In genomic region chr13:21407341-21407740, GRCm38 (mm10) we compare ENCODE assay signal across 8 mouse cellular contexts. TPM values are rescaled to one million over a fixed set of nuclear protein-coding genes. Genes with fewer than 3 reads are reported as not detected.
DNase-seq lines count a peak whose midpoint lies in the region; ATAC-seq lines count a peak whose summit lies in the region.

No protein-coding gene starts in this region.

- H3K4me3 ChIP-seq in liver, embryonic 11.5 days (ENCODE audit: low read depth, low read length), result no peak overlapping the region; the same call in 1 of the 2 replicates
- peak overlapping the region; percentile 65; the same call in 1 of the 2 replicates for H3K4me3 ChIP-seq in heart, embryonic 13.5 days
- 0 out of 2 replicates have a peak overlapping the region, but pooled peaks have one; percentile 49 for H3K4me3 ChIP-seq in midbrain, embryonic 15.5 days

- no peaks in the 10 kb centered on the region for H3K27me3 ChIP-seq in liver, embryonic 11.5 days (replicated peaks; ENCODE audit: control insufficient read depth, insufficient read depth, low read length)
- H3K27me3 ChIP-seq in heart, embryonic 13.5 days (replicated peaks), result no peaks in the 10 kb centered on the region
- peaks cover 3% of the 10 kb centered on the region; the same call in 1 of the 2 replicates for H3K27me3 ChIP-seq in midbrain, embryonic 15.5 days (replicated peaks)

- WGBS in liver, embryonic 11.5 days, result 81% methylated on average over 11 of the region's 11 CpGs
- 71% methylated on average over 11 of the region's 11 CpGs for WGBS in heart, embryonic 13.5 days
- WGBS in midbrain, embryonic 15.5 days, result 81% methylated on average over 11 of the region's 11 CpGs

- no peak for ATAC-seq in liver, embryonic 11.5 days (replicated peaks; ENCODE audit: low FRiP score)
- ATAC-seq in heart, embryonic 13.5 days (ENCODE audit: extremely low read depth, insufficient number of reproducible peaks, low FRiP score, low TSS enrichment), result no peak
- ATAC-seq in midbrain, embryonic 15.5 days (replicated peaks), result no peak

- peak overlapping the region; percentile 55 for H3K9ac ChIP-seq in liver, embryonic 11.5 days (ENCODE audit: low read depth, low read length)
- peak overlapping the region; percentile 87; the same call in 1 of the 2 replicates for H3K9ac ChIP-seq in heart, embryonic 13.5 days
- H3K9ac ChIP-seq in midbrain, embryonic 15.5 days, result no peak overlapping the region

- H3K4me2 ChIP-seq in liver, embryonic 11.5 days, result peak overlapping the region; percentile 83
- H3K4me2 ChIP-seq in heart, embryonic 13.5 days, result peak overlapping the region; percentile 79
- H3K4me2 ChIP-seq in midbrain, embryonic 15.5 days, result peak overlapping the region; percentile 61; the same call in 1 of the 2 replicates

- peak; percentile 31 for DNase-seq in cerebellum, adult 9-10 months
- no peak for DNase-seq in cerebellum, adult 18-20 months
- no peak for DNase-seq in liver, embryonic 11.5 days (ENCODE audit: low spot score)
- no peak for DNase-seq in liver
- no peak for DNase-seq in adrenal gland, postnatal 10 days
- no peak for DNase-seq in urinary bladder, postnatal 14 days (ENCODE audit: low spot score)

- H3K27ac ChIP-seq in liver, embryonic 11.5 days (ENCODE audit: low read depth, low read length), result no peak overlapping the region
- peak overlapping the region; percentile 88; the same call in 1 of the 2 replicates for H3K27ac ChIP-seq in heart, embryonic 13.5 days (replicated peaks)
- no peak overlapping the region for H3K27ac ChIP-seq in midbrain, embryonic 15.5 days

- peaks cover 7% of the 10 kb centered on the region; the same call in 1 of the 2 replicates for H3K4me1 ChIP-seq in liver, embryonic 11.5 days (replicated peaks; ENCODE audit: control insufficient read depth, insufficient read depth, low read length)
- H3K4me1 ChIP-seq in heart, embryonic 13.5 days, result peaks cover 11% of the 10 kb centered on the region
- peaks cover 6% of the 10 kb centered on the region for H3K4me1 ChIP-seq in midbrain, embryonic 15.5 days

- no peaks in the 10 kb centered on the region for H3K36me3 ChIP-seq in liver, embryonic 11.5 days (ENCODE audit: control insufficient read depth, insufficient read depth, low read length)
- no peaks in the 10 kb centered on the region for H3K36me3 ChIP-seq in heart, embryonic 13.5 days
- no peaks in the 10 kb centered on the region for H3K36me3 ChIP-seq in midbrain, embryonic 15.5 days (replicated peaks)

- no peaks in the 10 kb centered on the region for H3K9me3 ChIP-seq in liver, embryonic 11.5 days (ENCODE audit: control insufficient read depth, low read length)
- no peaks in the 10 kb centered on the region for H3K9me3 ChIP-seq in heart, embryonic 13.5 days
- no peaks in the 10 kb centered on the region for H3K9me3 ChIP-seq in midbrain, embryonic 15.5 days

RNA-seq across cellular contexts. Expression of gene Zkscan3, which starts 4.8 kb away (rescaled TPM):
- 49.7 and 53.4 TPM in 2 replicates for polyA plus RNA-seq in liver, embryonic 11.5 days (2014; fragmentation: Nextera tagmentation; extraction: Ambion mirVana)
- 61.2 and 72.2 TPM in 2 replicates for polyA plus RNA-seq in heart, embryonic 13.5 days (2015; fragmentation: Nextera tagmentation; extraction: Ambion mirVana)
- polyA plus RNA-seq in midbrain, embryonic 15.5 days (2015; fragmentation: Nextera tagmentation; extraction: Ambion mirVana), result 71.4 and 75.9 TPM in 2 replicates
- 10 to 100 TPM; 47.8 to 61.0 TPM for total RNA-seq in adrenal gland, postnatal 10 days (2021)

RNA-seq across cellular contexts. Expression of gene Pgbd1, which starts 33.5 kb away (rescaled TPM):
- polyA plus RNA-seq in liver, embryonic 11.5 days (2014; fragmentation: Nextera tagmentation; extraction: Ambion mirVana), result 2.4 and 2.8 TPM in 2 replicates
- 3.1 and 3.2 TPM in 2 replicates for polyA plus RNA-seq in heart, embryonic 13.5 days (2015; fragmentation: Nextera tagmentation; extraction: Ambion mirVana)
- 4.0 and 5.1 TPM in 2 replicates for polyA plus RNA-seq in midbrain, embryonic 15.5 days (2015; fragmentation: Nextera tagmentation; extraction: Ambion mirVana)
- under 1 TPM; 0.48 to 0.54 TPM for total RNA-seq in adrenal gland, postnatal 10 days (2021)

RNA-seq across cellular contexts. Expression of gene Zscan12, which starts 44.7 kb away (rescaled TPM):
- 10.2 and 12.0 TPM in 2 replicates for polyA plus RNA-seq in liver, embryonic 11.5 days (2014; fragmentation: Nextera tagmentation; extraction: Ambion mirVana)
- polyA plus RNA-seq in heart, embryonic 13.5 days (2015; fragmentation: Nextera tagmentation; extraction: Ambion mirVana), result 7.1 and 7.7 TPM in 2 replicates
- 12.2 and 13.0 TPM in 2 replicates for polyA plus RNA-seq in midbrain, embryonic 15.5 days (2015; fragmentation: Nextera tagmentation; extraction: Ambion mirVana)
- total RNA-seq in adrenal gland, postnatal 10 days (2021), result 1 to 10 TPM; 7.7 to 9.5 TPM

RNA-seq across cellular contexts. Expression of gene Zscan26, which starts 46.2 kb away (rescaled TPM):
- 13.5 and 16.6 TPM in 2 replicates for polyA plus RNA-seq in liver, embryonic 11.5 days (2014; fragmentation: Nextera tagmentation; extraction: Ambion mirVana)
- polyA plus RNA-seq in heart, embryonic 13.5 days (2015; fragmentation: Nextera tagmentation; extraction: Ambion mirVana), result 28.0 and 29.7 TPM in 2 replicates
- polyA plus RNA-seq in midbrain, embryonic 15.5 days (2015; fragmentation: Nextera tagmentation; extraction: Ambion mirVana), result 21.9 and 26.3 TPM in 2 replicates
- 10 to 100 TPM; 28.9 to 37.3 TPM for total RNA-seq in adrenal gland, postnatal 10 days (2021)
